Mouse (Mus musculus) intestine, embryonic 14.5 days (tissue): ENCODE measurements around the gene Sft2d1. TPM values are rescaled to one million over a fixed set of nuclear protein-coding genes. Genes with fewer than 3 reads are reported as not detected.
"Not testable (repeated sequence)": the region's sequence is repeated elsewhere in the genome, so short reads cannot be mapped to it uniquely, and the experiment has no call there.

Experiments
- ATAC-seq: fragments of 200-750 bp; cut with Nextera tagmentation; replicated peaks from 2 replicates; pipeline ENCODE4 v1.8.0; 2017; ENCODE audit warnings: low read depth, moderate number of reproducible peaks, moderate TSS enrichment, moderate library complexity; ENCODE audit not compliant: low FRiP score, low TSS enrichment
- DNase-seq: peaks from one replicate; pipeline ENCODE4 v3.0.0-alpha.2; 2018; ENCODE audit warnings: low spot score
- H3K27ac ChIP-seq: fragments of 300-500 bp; sonication (generic); 2 replicates; pipeline ENCODE4 v1.5.1; 2014; ENCODE audit warnings: low read depth, mild to moderate bottlenecking, control low read depth
- H3K27me3 ChIP-seq: fragments of 300-500 bp; sonication (generic); replicated peaks from 2 replicates; pipeline ENCODE4 v1.6.1; 2014; ENCODE audit warnings: low read length, control low read depth; ENCODE audit not compliant: control insufficient read depth, insufficient read depth
- H3K36me3 ChIP-seq: fragments of 300-500 bp; sonication (generic); 2 replicates; pipeline ENCODE4 v1.6.1; 2014; ENCODE audit warnings: low read length, control low read depth; ENCODE audit not compliant: control insufficient read depth, insufficient read depth
- H3K4me1 ChIP-seq: fragments of 300-500 bp; sonication (generic); replicated peaks from 2 replicates; pipeline ENCODE4 v1.6.1; 2014; ENCODE audit warnings: low read length, control low read depth, mixed read lengths; ENCODE audit not compliant: control insufficient read depth, insufficient read depth
- H3K4me2 ChIP-seq: fragments of 300-500 bp; sonication (generic); 2 replicates; pipeline ENCODE4 v1.6.1; 2014; ENCODE audit warnings: low read length
- H3K4me3 ChIP-seq: fragments of 300-500 bp; sonication (generic); 2 replicates; pipeline ENCODE4 v1.5.1; 2014; ENCODE audit warnings: low read depth, low read length, control low read depth, mixed read lengths
- H3K9ac ChIP-seq: fragments of 300-500 bp; sonication (generic); 2 replicates; pipeline ENCODE4 v1.6.1; 2014; ENCODE audit warnings: mild to moderate bottlenecking, low read length
- H3K9me3 ChIP-seq: fragments of 300-500 bp; sonication (generic); 2 replicates; pipeline ENCODE4 v1.6.1; 2016; ENCODE audit warnings: low read length, control low read depth; ENCODE audit not compliant: control insufficient read depth
- WGBS: fragments of 180-500 bp; shearing (Covaris S2); extraction: QIAGEN DNeasy Blood & Tissue Kit; methylation state at CpG from one replicate; pipeline ENCODE4 v1.1.7; 2014; 5-methylcytosine and 5-hydroxymethylcytosine counted together
- polyA plus RNA-seq: library from polyadenylated mRNA; unstranded; fragments of >200 nt; fragmentation: Nextera tagmentation; extraction: Ambion mirVana; gene quantifications from 2 replicates; pipeline ENCODE4 v1.2.1, GENCODE M21; 2014

Sft2d1 gene
- polyA plus RNA-seq, 1 experiment from 2014 or later = 82.2 TPM

DNA sequence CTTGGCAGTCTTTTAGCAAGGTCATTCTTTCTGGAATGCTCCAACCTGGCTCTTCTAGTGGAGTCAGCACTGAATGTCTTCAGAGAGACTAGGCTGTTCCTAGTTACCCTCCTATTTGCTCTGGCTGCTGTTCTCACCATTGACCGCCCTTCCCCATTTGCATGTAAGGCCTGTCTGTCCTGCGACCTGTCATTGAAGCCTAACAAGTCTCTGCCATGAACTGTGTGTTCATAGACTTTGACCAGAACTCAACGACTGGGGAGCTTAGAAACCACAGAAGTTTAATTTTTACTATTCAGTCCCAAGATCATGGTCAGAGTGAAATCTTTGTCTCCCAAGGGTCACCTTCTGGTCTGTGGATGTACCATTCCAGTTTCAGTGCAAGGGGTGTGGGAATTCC is 3.1 kb downstream of the Sft2d1 start:
- H3K27ac ChIP-seq = no peak overlapping the region
- ATAC-seq = no peak
- H3K9ac ChIP-seq = no peak overlapping the region
- H3K4me1 ChIP-seq = peaks cover 14% of the 10 kb centered on the region
- no peaks in the 10 kb centered on the region for H3K36me3 ChIP-seq
- no peak overlapping the region for H3K4me3 ChIP-seq
- DNase-seq = no peak
- H3K4me2 ChIP-seq = no peak overlapping the region
- H3K9me3 ChIP-seq = no peaks in the 10 kb centered on the region
- no peaks in the 10 kb centered on the region for H3K27me3 ChIP-seq
- WGBS = 91% methylated on average over 3 of the region's 3 CpGs

- 0 out of 2 replicates have a peak, but pooled peaks have one; percentile 19 for ATAC-seq
- Histone ChIP-seq H3K4me2 (no peak overlapping the region), H3K4me3 (no peak overlapping the region), H3K27ac (no peak overlapping the region), H3K27me3 (no peaks in the 10 kb centered on the region), H3K4me1 (peaks cover 14% of the 10 kb centered on the region), H3K9ac (no peak overlapping the region), H3K36me3 (0 out of 2 replicates have a peak, but pooled peaks cover 4% of the 10 kb centered on the region), H3K9me3 (no peaks in the 10 kb centered on the region)
- 76% methylated on average over 1 of the region's 1 CpGs for WGBS
- DNase-seq = no peak
Measured at GRCm38 (mm10) chr17:8316251-8316650, 5.3 kb downstream of the Sft2d1 start.

- not testable (repeated sequence) for H3K4me2 ChIP-seq, DNase-seq, H3K4me3 ChIP-seq, H3K4me1 ChIP-seq, ATAC-seq, H3K27ac ChIP-seq, H3K9me3 ChIP-seq, H3K27me3 ChIP-seq, H3K9ac ChIP-seq
- H3K36me3 ChIP-seq = peaks cover 13% of the 10 kb centered on the region; the same call in 1 of the 2 replicates
- 90% methylated on average over 10 of the region's 11 CpGs for WGBS
Measured at GRCm38 (mm10) chr17:8326877-8327276, 16.0 kb downstream of the Sft2d1 start.

DNA sequence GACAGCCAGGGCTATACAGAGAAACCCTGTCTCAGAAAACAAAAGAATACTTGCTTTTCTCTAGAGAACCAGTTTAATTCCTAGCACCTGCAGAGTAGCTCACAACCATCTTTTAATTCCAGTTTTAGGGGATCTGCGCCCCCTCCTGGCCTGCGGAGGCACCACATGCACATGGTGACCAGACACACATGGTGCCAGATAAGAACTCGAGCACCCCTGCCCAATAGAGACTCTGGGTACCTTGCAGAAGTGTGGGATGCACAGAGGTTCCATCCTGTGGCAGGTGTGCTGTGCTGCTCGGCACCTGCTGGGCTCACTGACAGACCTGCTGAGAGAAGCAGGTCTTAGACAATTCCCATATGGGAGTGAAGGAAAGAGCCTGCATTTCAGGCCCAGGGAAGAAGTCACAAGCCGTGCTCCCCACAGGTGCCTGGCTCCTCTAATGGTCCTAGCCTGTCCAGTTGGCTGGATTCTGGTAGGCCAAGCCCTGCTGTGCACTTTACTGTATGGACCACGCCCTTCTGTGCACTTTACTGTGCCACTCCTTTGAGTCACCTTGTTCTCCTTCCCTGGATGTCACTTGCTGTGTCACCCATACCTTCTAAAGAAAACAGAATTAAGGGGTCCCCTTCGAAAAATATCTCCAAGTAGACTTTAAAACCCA is 17.7 kb downstream of the Sft2d1 start:
- peaks cover 13% of the 10 kb centered on the region; the same call in 1 of the 2 replicates for H3K36me3 ChIP-seq
- no peak for DNase-seq
- no peak overlapping the region for H3K4me2 ChIP-seq
- no peaks in the 10 kb centered on the region for H3K27me3 ChIP-seq
- no peak overlapping the region for H3K4me3 ChIP-seq
- H3K9me3 ChIP-seq = no peaks in the 10 kb centered on the region
- ATAC-seq = no peak
- H3K9ac ChIP-seq = no peak overlapping the region
- 68% methylated on average over 7 of the region's 7 CpGs for WGBS
- H3K27ac ChIP-seq = no peak overlapping the region
- no peaks in the 10 kb centered on the region for H3K4me1 ChIP-seq

GRCm38 (mm10) chr17:8330602-8331001 is 19.7 kb downstream of the Sft2d1 start:
- H3K4me2 ChIP-seq = no peak overlapping the region

GRCm38 (mm10) chr17:8337159-8337558 is 26.3 kb downstream of the Sft2d1 start, which contains the start of gene Prr18:
Gene Prr18 (plus strand): TSS chr17:8337459.
- H3K9me3 ChIP-seq, H3K4me2 ChIP-seq, H3K9ac ChIP-seq, H3K4me1 ChIP-seq, H3K36me3 ChIP-seq, H3K4me3 ChIP-seq, ATAC-seq, H3K27ac ChIP-seq, DNase-seq: not testable (repeated sequence)
- H3K27me3 ChIP-seq = peaks cover 39% of the 10 kb centered on the region
- no CpG with 5 or more reads among the region's 5 CpGs for WGBS

More at GRCm38 (mm10) chr17:8330602-8331001, 19.7 kb downstream of the Sft2d1 start:
- Histone ChIP-seq H3K36me3 (peaks cover 8% of the 10 kb centered on the region; the same call in 1 of the 2 replicates), H3K4me1 (no peaks in the 10 kb centered on the region), H3K4me3 (no peak overlapping the region), H3K27ac (no peak overlapping the region), H3K27me3 (no peaks in the 10 kb centered on the region), H3K9ac (no peak overlapping the region), H3K9me3 (no peaks in the 10 kb centered on the region)
- ATAC-seq (no peak), DNase-seq (no peak)
- WGBS = 82% methylated on average over 5 of the region's 5 CpGs

DNA sequence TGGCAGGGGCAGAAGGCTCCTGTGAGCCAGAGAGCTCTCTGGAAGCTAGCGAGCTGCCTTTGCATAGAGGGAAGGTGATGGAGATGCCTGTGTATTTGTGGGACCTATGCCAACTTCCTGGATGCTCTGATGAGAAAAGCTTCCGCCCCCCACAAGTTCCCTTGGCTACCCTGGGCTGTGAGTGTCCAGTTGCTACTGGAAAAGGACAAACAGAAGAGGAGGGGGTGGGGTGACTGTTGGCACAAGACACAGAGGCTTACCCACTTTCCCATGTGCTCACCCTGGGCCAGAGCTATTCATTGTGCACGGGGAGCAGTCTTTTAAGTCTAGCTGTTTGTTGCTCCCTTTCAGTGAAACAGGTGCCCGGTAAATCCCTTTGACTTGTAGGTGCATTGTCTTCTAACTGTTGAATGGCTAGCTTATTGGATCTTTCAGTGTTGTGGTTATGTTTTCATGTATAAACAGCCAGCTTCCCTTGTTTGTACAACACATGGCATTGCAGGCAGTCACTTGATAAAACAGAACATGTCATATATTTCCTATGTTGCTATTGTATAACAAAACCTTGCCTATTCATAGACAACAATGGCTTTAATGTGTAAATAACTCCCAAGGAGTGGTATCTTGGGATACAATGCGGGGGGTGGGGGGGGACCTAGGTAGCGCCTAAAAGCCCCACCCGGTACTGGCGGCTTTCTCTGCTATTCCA is 28.9 kb downstream of the Sft2d1 start:
- Histone ChIP-seq H3K27me3 (peaks cover 47% of the 10 kb centered on the region), H3K4me3 (peak overlapping the region; percentile 51), H3K4me1 (peaks cover 4% of the 10 kb centered on the region; the same call in 1 of the 2 replicates), H3K36me3 (no peaks in the 10 kb centered on the region), H3K9ac (no peak overlapping the region), H3K4me2 (peak overlapping the region; percentile 98), H3K27ac (no peak overlapping the region), H3K9me3 (no peaks in the 10 kb centered on the region)
- no peak for DNase-seq
- ATAC-seq = no peak
- 27% methylated on average over 8 of the region's 8 CpGs for WGBS

- H3K27me3 ChIP-seq = peaks cover 47% of the 10 kb centered on the region
- no peak overlapping the region for H3K27ac ChIP-seq
- H3K36me3 ChIP-seq = no peaks in the 10 kb centered on the region
- under 1% methylated on average over 46 of the region's 92 CpGs for WGBS
- H3K9ac ChIP-seq = peak overlapping the region; percentile 43
- H3K4me3 ChIP-seq = peak overlapping the region; percentile 51
- no peaks in the 10 kb centered on the region for H3K9me3 ChIP-seq
- peaks cover 4% of the 10 kb centered on the region; the same call in 1 of the 2 replicates for H3K4me1 ChIP-seq
- peak overlapping the region; percentile 98 for H3K4me2 ChIP-seq
- ATAC-seq (peak; percentile 79), DNase-seq (peak; percentile 73)
Measured at GRCm38 (mm10) chr17:8340407-8341359, 29.8 kb downstream of the Sft2d1 start.
